Mouse (Mus musculus): ENCODE measurements around the gene Kmt5c.

The Kmt5c gene

DNA sequence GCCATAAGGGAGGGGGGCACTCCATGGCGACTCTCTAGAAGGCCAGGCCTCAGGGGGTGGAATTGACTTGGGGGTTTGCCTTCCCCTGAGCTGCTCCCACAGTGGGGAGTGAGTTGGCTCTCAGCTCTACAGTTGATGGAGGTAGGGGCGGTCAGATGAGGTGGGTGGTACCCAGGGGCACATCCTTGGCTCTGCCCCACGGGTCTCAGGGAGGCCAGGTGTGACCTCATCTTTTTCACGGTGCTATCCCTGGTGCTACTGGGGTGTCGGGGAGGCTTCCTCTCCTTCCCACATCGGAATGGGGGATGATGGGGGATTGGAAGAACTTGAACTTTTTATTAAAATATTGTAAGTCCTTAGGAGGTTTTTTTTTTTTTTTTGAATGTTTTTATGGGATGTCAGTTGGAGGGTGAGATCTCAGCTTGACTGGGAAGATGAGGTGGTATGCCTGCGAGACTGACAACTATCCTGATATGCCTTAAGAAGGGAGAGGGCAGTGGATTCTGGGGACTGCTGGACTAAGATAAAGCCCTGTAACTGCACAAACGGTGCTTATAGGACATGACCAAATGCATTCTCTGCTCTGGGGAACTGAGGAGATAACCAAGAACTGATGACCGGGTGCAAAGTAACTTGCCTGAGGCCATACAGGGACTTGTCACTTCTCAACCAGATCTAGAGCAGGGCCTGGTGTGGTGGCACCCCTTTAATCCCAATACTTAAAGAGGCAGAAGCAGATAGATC, 7.4 kb downstream of the Kmt5c start:
- no peak for DNase-seq

DNA sequence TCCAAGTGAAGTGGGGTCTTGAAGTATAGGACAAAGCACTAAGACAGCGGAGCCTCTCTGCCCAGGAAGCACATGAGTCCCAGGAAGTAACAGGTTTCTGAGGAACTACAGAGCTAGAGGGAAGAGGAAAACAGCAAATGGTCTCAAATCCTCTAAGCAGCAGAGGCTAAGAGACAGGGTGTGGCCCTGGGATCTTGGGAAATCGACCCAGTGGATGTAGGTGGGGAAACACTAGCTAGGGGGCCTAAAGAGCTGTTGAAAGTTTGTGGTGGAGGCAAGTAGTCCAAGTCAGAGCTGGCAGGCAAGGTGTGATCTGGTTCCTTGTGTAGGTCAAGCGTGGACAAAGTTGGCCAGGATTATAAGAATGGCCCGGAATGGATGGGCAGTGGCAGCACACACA, 8.4 kb downstream of the Kmt5c start:
- no peak for DNase-seq

DNA sequence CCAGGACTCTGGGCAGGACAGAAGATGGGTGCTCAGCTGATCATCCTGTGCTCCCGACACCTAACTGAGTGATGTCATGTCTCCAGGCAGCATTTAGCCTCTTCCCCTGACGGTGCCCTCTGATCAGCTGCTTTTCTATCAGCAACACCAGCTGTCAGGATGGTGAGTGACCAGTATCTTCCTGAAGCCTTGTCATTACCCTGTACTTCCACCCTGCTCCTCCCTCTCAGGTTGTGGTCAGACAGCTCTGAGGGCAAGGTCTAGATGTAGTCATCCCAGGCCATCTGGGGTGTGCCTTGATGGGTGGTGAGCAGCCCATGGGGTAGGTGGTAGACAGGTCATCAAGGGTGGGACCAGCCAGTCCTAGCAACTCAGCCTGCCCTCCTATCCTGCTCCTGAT, 9.3 kb downstream of the Kmt5c start:
- no peak for DNase-seq

DNA sequence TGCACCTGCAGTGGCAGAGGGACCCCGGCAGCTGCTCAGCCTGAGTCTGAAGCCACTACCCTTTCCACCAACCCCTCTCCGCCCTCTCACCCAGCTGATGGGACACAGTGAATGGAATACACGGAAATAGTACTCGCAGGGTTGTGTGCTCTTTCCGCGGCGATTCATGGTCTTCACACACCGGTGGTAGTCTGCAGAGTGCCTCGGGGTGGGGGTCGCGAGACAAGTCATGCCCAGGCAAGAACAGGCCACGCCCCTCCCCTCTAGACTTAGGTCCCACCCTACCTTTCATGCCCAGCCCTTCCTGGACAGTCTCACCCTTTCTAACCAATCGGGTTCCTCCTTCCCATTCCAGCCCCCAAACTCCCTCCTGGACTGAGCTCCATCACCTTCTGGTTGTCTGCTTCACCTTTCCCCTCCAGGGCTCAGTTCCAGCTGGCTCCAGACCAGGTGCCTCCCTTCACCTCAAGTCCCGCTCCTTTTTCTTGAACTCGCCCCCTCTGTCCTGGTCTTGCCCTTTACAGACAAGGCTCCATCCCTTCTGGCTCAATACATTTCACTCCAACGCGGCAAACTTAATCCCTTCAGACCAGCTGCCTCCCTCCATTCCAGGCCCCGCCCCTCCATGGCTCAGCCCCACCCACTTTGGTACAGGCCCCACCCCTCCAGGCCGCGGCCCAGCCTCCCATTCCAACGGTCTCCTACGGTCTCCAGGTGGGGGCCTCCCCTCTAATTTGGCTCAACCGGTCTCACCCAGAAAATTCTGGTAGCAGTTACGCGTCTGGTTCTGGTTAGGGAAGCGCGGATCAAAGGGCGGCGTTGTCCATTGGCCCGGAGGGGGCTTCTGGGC, 12.3 kb downstream of the Kmt5c start:
- peak; percentile 52 for DNase-seq

DNA sequence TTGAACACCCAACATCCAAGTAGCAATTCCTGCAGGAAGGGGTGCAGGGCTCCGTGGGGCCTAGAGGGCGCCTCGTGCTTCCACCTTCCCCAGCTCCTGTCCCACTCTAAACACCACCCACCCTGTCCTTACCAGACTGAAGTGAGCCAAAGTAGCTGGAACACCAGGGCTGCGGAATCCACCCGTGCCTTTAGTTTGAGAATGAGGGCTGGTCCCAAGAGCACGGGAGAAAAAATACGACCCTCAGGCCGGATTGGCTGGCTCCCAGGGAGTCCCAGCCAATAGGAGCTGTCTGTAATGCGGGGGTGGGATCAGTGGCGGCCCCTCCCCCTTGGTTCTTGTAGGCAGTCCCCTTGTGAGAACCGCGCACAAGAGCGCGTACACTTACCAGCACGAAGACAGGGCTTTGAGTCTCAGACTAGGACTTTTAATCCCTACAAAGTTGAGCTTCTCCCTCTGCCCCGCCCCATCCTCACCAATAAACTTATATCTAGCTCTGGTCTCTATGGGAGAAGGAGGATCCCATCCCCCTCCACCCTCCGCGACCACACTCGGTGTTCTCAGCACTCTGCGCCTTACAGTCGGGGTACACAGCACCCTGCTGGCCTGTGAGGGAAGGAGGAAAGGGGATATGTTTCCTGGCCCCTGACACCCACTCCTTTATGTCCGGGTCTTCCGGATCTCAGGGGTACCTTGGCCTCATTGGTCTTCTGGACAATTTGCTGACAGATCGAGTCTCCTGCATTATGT, 13.1 kb downstream of the Kmt5c start, which contains the start of gene Cox6b2:
Gene Cox6b2, minus strand, starts transcription at position 274 of the 750 bp plus-strand sequence.
- peak; percentile 83 for DNase-seq

DNA sequence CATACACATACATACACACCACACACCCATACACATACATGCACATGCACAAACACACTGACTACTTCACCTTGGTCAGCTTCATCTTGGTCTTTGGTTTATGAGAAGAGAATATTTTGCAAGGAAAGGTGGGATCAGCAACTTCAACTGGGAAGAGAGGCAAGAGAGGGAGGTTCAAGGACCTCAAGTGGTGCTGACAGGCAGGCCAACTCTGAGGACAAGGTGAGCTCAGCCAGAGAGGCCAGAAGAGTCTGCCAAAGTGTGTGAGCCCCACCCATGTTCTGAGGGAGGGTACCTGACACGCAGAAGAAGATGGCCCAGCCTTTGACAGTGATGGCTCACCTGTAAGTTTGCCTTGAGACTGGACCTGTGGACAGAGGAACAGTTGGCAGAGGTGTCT, 19.8 kb downstream of the Kmt5c start:
- DNase-seq, result no peak

DNA sequence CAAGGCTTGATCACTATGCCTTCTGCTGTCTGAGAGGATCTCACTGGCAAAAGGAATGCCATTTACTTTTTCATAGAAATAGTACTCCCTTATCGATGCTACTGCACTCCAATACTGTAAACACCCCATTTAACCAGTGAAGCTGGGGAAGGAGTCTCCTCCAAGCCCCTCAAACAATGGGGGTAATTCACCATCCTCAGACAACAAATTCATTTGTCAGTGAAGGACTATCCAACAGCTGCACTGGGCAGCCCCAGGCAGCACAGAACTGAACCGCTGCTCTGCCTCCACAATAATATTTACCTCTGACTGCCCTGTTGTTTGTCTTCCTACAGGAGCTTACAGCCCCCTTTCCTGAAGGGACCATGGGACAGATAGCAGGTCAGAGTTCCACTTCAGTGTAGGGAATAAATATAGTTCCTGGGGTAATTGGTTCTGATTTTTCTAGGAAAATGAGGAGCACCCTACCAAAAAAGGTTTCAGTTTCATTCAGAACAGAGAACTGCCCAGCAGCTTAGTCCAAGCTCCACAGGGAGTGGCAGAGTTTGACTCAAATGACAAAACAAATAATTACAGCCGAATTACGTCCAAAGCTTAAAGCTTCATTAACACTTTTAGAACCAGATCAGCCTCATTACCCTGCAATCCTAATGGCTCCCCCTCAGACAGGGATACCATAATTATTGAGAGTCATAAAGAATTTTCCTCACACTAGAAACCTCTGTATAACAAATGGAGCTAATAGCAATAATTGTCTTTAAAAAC, 25.2 kb downstream of the Kmt5c start:
- DNase-seq, result no peak

DNA sequence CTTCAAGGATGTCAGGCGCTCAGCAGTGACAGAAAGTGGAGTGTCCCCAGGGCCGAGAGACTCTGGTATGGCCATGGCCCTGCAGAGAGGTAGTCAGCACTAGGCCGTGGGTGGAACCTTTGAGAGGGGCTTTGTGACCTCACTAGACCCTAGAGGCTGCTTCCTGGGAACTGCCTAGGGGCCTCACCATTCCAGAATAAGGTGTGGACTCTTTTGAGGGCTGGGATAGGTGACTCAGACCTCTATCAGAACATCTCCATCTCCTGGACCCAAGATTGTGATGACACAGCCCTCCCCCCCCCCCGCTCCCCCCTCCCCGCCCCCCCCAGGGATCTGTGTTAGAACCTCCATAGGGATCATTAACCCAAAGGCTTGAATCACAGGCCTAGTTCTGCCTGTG, 31.3 kb downstream of the Kmt5c start, which contains the start of gene Fam71e2:
Gene Fam71e2, minus strand, starts transcription at position 101 of the 400 bp plus-strand sequence.
- no peak for DNase-seq

DNA sequence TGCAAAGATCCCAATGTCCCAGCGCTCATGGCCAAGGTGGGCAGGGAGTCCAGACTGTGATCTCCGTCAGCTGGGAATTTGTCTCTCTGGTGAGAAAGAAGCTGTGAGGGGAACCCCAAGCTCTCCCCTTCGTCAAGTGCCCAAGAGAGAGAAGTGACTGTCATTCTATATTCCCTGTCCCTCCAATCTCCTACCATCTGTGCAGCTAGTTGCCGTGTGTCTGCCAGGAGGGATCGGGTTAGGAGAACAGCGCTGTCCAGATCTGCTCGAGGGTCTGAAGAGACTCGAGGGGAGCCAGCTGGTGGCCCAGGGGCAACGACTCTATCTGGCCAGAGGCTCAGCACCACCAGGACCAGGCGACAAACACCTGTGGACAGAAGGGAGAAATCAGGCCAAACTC, 36.2 kb downstream of the Kmt5c start:
- DNase-seq, result no peak

DNA sequence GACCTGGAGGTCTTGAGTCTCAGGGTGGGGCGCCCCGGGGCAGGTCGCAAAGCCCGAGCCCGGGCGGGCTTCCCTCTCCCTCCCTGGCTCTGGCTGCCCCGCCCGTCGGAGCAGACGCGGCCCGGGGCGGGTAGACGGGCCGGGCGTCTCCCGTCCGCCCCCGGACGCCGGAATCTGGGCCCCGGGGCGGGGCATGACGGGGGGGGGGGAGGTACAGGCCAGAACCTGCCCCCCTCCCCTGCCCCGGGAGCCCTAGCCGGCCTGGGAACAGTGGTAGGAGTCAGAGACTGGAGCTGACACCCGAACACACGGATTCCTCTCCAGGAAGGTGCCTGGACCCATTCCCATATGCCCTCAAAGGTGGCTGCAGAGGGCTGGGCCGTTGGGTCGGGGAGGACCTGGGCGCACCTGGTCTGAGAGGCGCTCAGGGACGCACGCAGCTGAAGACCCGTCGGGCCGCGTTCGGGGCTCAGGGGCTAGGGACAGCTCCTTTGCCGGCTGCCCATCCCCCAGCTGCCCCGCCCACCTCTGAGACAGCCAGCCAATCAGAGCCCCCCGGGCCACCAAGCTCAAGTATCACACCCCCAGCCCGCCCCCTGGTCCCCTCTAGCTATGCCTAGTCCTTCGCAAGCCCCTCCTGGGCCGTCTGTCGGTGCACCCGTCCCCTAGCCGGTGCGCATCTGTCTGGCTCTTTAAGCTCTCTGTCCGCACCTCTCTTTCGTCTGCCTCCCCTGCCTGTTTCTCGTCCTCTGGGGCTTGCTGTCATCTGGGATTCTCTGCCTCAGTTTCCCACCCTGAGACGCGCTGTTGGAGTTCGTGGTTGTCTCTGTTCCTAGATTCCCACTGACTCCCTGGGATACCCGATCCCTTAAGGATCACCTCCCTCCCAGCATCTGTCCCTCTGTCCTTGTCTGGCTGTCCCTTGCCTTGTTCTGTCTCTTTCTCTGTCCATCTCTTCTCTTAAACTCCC, 37.2 kb downstream of the Kmt5c start:
- DNase-seq, result peak; percentile 70

DNA sequence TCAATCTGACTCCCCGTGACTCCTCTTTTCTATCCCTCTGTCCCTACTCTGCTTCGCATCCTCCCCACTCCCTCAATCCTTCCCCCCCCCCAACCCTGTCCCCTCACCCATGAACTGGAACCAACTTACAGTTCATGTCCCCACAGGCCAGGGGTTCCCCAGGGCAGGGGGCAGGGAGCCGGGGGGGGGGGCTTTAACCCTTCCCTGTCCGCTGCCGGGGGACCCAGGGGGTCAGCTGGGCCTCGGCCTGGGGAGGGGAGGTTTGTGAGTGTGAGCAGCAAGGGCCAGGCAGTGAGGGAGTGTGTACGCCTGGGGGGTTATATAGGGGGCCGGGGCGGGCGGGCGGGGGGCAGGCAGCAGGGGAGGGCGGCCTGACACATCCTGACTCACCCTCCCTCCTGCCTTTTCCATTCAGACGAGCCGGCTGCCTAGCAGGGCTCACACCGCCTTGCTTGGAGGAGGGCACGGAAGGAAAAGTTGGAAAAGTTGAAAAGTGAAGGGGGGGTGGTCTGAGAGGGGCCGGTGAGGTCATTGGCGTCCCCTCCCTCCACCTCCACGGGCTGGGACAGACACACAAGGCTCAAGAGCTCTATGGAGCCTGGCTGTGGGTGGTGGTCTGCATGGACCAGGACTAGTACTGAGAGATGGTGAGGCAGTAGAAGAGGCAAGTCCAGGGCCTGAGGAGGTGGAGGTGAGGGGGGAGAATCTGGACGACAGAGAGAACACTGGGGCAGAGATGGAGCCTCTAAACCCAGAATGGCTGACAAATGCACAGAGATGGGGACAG, 38.1 kb downstream of the Kmt5c start:
- no peak for DNase-seq

DNA sequence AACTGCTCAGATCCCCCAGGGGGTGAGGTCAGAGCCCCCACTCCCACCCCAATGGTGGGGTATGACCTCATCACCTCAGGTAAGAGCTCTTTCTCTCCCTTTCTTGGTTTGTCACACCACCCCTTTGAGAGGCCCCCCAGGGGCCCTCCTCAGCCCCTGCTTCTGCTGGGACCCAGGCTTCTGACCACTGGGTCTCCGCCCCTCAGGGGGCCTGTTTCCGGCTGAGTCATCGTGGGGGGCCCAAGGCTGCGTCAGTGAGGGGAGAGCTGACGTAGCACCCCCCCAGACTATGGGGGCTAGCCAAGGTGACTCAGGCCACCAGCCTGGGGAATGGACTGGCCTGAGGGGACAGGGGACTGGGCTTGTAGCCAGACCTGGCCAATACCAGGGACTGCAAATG, 40.0 kb downstream of the Kmt5c start:
- DNase-seq, result no peak

DNA sequence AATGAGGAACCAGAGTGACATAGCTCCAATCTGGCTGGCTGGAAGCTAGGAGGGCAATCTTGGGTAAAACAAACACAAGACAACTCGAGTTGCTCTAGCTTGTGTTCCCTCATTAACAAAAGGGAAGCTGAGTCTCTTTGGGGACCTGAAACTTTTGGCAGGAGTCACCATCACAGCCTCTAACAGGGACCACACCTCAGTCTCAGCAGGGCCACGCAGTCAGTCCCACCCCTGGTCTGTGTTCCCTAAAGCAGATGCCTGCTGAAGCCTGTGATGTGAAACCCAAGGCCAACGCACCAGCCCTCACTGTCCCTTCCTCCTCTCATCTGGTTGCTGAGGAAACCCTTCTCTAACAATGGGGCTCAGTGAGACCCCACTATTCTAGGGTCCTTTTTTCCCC, 42.2 kb downstream of the Kmt5c start:
- DNase-seq, result no peak

DNA sequence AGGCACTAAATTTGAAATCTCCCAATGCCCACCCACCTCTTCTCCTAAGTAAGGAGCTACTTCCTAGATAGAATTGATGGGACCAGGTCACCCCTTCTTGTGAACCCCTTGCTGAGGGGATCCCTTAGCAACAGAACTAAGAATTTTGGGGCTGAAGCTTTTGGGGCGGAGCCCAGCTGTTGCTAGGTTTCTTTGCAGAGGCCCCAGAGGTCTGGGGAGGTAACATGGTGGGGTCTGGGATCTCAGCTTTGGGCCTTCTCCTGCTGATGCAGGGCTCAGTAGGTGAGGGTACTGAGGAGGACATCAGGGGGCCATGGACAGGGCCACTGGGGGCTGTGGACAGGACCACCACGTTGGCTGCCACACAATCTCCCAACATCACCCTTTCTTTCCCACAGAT, 42.8 kb downstream of the Kmt5c start, which contains the start of the genes Il11 and Tmem190:
Gene Il11, minus strand, starts transcription at position 101 of the 400 bp plus-strand sequence.
Gene Tmem190, plus strand, starts transcription at position 179 of the 400 bp plus-strand sequence.
- no peak for DNase-seq

DNA sequence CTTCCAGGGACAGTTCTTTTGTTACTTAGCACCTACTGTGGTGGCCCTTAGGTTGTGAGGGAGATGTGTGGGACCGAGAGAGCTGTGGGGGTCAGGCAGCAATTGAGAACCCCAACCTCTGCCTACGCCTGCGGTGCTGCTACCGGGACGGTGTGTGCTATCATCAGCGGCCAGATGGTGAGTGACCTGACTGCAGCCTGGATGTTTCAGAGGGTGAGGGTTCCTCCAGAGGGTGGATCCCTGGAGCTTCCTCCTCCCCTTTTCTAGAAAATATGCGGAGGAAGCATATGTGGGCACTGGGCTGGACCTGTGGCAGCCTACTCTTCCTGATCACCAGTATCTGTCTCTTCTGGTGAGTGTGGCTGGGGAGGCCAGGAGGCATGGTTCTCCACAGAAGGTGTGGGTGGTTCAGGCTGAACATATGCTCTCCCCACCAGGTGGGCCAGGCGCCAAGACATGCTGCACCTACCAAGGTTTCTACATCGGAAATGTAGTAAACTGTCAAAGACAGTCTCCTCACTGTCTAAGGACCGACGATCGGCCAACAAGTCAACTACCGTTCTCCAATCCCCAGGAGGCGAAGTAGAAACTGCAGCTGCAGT, 43.9 kb downstream of the Kmt5c start:
- DNase-seq, result no peak

DNA sequence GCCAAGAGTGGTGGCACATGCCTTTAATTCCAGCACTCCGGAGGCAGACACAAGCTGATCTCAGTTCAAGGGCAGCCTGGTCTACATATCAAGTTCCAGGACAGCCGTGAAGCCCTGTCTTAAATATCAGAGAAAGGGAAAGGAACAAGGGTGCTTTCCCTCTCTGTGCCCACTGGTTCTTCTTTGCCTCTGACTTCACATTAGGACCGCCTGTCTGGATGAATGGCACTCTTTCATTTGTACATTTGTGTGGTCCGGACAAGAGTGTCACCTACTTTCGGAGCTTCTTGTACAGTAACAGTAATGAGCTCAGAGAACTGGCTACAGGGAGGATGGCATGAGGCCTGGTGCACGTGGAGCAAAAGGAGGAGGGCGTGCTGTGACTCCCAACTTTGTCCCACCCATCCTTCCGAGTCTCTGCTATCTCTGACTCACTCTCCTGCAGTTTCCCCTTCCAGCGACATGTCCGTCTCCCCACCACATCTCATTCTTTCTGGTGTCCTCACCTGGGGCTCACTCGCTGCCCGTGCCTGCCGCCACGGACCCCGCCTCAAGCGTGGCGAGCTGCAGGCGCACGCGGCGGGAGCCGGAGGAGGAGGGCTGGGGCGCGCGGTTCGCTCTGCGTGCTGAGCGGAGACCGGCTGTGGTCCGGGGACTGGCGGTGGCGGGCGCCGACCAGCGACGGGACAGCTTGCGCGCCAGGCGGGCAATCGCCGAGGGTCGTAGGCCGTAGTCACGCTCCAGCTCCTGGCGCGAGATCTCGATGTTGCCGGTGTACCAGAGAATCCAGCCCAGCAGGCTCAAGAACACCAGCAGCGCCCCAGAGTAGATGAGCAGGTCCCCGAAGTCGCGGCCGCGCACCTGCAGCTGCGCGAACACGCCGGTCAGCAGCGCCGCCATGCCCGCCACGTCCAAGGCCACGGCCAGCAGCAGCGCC, 48.9 kb downstream of the Kmt5c start:
- peak; percentile 68 for DNase-seq

DNA sequence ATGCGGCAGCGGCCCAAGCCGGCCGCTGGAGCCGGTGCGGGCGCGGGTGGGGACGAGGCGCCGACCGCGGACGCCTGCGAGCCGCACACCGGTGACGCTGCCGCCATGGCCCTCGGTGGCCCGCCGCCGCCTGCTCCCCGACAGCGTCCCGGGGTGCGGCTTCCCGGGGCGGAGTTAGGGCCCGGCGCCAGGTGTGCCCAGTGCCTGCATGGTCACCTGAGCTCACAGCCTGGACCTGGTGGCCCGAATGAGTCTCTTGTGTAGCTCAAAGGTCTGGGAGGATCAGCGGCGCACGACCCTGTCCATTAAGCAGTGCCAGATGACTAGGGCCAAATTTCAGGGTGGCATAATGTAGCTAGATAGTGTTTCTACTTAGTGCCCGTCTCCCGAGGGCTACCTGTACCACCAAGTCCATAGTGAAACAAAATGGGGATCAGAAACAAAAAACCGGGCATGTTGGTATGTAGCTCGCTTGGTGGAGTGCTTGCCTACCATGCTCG, 49.6 kb downstream of the Kmt5c start, which contains the start of gene Tmem238:
Gene Tmem238, minus strand, starts transcription at position 221 of the 500 bp plus-strand sequence.
- DNase-seq, result peak; percentile 78

Data from lung, postnatal 14 days (tissue).